30 mouse cellular contexts compared by ENCODE assay signal in the genomic region with DNA sequence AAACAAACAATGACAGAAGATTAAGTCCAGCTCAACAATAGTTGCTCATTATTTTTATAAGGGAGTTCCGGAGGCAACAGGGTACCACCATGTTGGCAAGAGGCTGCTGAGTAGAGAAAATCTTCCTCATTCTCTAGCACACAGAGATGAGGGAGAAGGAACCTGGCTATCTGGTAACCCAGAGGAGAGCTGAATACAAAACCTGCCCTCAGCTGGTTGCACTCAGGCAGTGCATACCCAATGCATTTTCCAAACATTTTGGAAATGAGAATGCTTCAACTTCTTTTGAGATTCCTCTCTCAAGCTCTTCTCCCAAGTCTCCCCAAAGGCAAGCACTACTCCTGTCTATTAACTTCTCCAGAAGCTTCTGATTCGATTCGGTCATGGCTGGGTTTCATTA. TPM values are rescaled to one million over a fixed set of nuclear protein-coding genes. Genes with fewer than 3 reads are reported as not detected.
DNase-seq lines count a peak whose midpoint lies in the region; ATAC-seq and TF ChIP-seq lines count a peak whose summit lies in the region.
"Had no signal": no experiment of that assay in that cellular context is flagged by ENCODE, and none has a peak within 500 bp of the region (broad histone marks: within the 10 kb centered on the region; RNA-seq: fewer than 3 reads in every experiment).

No protein-coding gene starts in this region.

- TF ChIP-seq CTCF in left cerebral cortex, adult 2 months (IDR thresholded peaks at IDR 0.05): peak; percentile 51
- peak; percentile 29 for TF ChIP-seq CTCF in midbrain, postnatal 0 days (IDR thresholded peaks at IDR 0.05)
- TF ChIP-seq CTCF in stomach, postnatal 0 days (IDR thresholded peaks at IDR 0.05; ENCODE audit: low read depth): peak; percentile 34

- TF ChIP-seq EP300 in stomach, postnatal 0 days (optimal IDR thresholded peaks at IDR 0.05): no peak

- intact Hi-C loops in left cerebral cortex, adult 2 months (cut with DNase I): loop anchor here (10.0 kb wide), 1 partner anchor 275 kb away; no protein-coding TSS in a partner anchor

- no peak overlapping the region for H3K27ac ChIP-seq in heart, embryonic 10.5 days
- no peak overlapping the region for H3K27ac ChIP-seq in left cerebral cortex, adult 2 months
- no peak overlapping the region for H3K27ac ChIP-seq in midbrain, postnatal 0 days (ENCODE audit: low read depth, low read length)
- no peak overlapping the region for H3K27ac ChIP-seq in midbrain, embryonic 11.5 days (ENCODE audit: low read depth, low read length)
- H3K27ac ChIP-seq in stomach, postnatal 0 days (replicated peaks): no peak overlapping the region
- H3K27ac ChIP-seq: embryonic facial prominence, embryonic 12.5 days; embryonic facial prominence, embryonic 15.5 days; heart, embryonic 15.5 days; hindbrain, embryonic 13.5 days had no signal

- H3K36me3 ChIP-seq in heart, embryonic 10.5 days: no peaks in the 10 kb centered on the region
- no peaks in the 10 kb centered on the region for H3K36me3 ChIP-seq in midbrain, postnatal 0 days (ENCODE audit: insufficient read depth, low read length)
- H3K36me3 ChIP-seq in midbrain, embryonic 11.5 days (ENCODE audit: control insufficient read depth, insufficient read depth, low read length): no peaks in the 10 kb centered on the region
- no peaks in the 10 kb centered on the region for H3K36me3 ChIP-seq in stomach, postnatal 0 days (ENCODE audit: control insufficient read depth, insufficient read depth, low read length)
- H3K36me3 ChIP-seq: embryonic facial prominence, embryonic 12.5 days; embryonic facial prominence, embryonic 15.5 days; G1E; heart, embryonic 12.5 days; heart, embryonic 15.5 days; hindbrain, embryonic 10.5 days; hindbrain, embryonic 13.5 days had no signal

- H3K4me2 ChIP-seq in midbrain, postnatal 0 days (ENCODE audit: low read depth, low read length, poor library complexity, severe bottlenecking): no peak overlapping the region
- H3K4me2 ChIP-seq in midbrain, embryonic 11.5 days: no peak overlapping the region
- H3K4me2 ChIP-seq in stomach, postnatal 0 days (replicated peaks; ENCODE audit: low read depth): no peak overlapping the region
- H3K4me2 ChIP-seq: embryonic facial prominence, embryonic 12.5 days; embryonic facial prominence, embryonic 15.5 days; heart, embryonic 12.5 days; heart, embryonic 15.5 days; hindbrain, embryonic 13.5 days had no signal

- no peak overlapping the region for H3K4me3 ChIP-seq in heart, embryonic 10.5 days
- no peak overlapping the region for H3K4me3 ChIP-seq in left cerebral cortex, adult 2 months
- H3K4me3 ChIP-seq in midbrain, postnatal 0 days (ENCODE audit: low read depth, low read length): no peak overlapping the region
- H3K4me3 ChIP-seq in midbrain, embryonic 11.5 days (ENCODE audit: low read depth, low read length): no peak overlapping the region
- H3K4me3 ChIP-seq in stomach, postnatal 0 days (ENCODE audit: low read depth, low read length): no peak overlapping the region
- H3K4me3 ChIP-seq: embryonic facial prominence, embryonic 12.5 days; embryonic facial prominence, embryonic 15.5 days; heart, embryonic 12.5 days; heart, embryonic 15.5 days; hindbrain, embryonic 10.5 days; hindbrain, embryonic 13.5 days had no signal

- ATAC-seq in midbrain, postnatal 0 days (ENCODE audit: low FRiP score): no peak
- no peak for ATAC-seq in midbrain, embryonic 11.5 days (ENCODE audit: low FRiP score)
- ATAC-seq in stomach, postnatal 0 days (ENCODE audit: low FRiP score, low TSS enrichment): no peak
- ATAC-seq: forebrain, embryonic 14.5 days; hindbrain, embryonic 16.5 days had no signal

- no peaks in the 10 kb centered on the region for H3K9me3 ChIP-seq in heart, embryonic 10.5 days
- no peaks in the 10 kb centered on the region for H3K9me3 ChIP-seq in midbrain, postnatal 0 days (ENCODE audit: low read length)
- no peaks in the 10 kb centered on the region for H3K9me3 ChIP-seq in midbrain, embryonic 11.5 days (ENCODE audit: control insufficient read depth, low read length)
- no peaks in the 10 kb centered on the region for H3K9me3 ChIP-seq in stomach, postnatal 0 days (ENCODE audit: control insufficient read depth, low read length)
- H3K9me3 ChIP-seq: embryonic facial prominence, embryonic 12.5 days; embryonic facial prominence, embryonic 15.5 days; heart, embryonic 12.5 days; heart, embryonic 15.5 days; hindbrain, embryonic 10.5 days; hindbrain, embryonic 13.5 days had no signal

- DNase-seq in heart, adult 11 months: peak; percentile 13
- no peak for DNase-seq in heart, embryonic 10.5 days (ENCODE audit: low spot score)
- DNase-seq in left cerebral cortex, adult 2 months (ENCODE audit: extremely low spot score in 1 of 2, low spot score in 2 of 2): no peak
- DNase-seq in left cerebral cortex, adult 18-20 months (ENCODE audit: low spot score in 2 of 2): no peak
- no peak for DNase-seq in midbrain, postnatal 0 days (ENCODE audit: low spot score)
- DNase-seq in midbrain, embryonic 11.5 days (ENCODE audit: low spot score, missing footprints): no peak
- no peak for DNase-seq in stomach, postnatal 0 days (ENCODE audit: low spot score)
- DNase-seq in embryo, embryonic 10.5 days (ENCODE audit: low spot score): no peak
- DNase-seq: adrenal gland, adult 2 months; adrenal gland, postnatal 14 days; B cell, adult 2 months; cerebellum, adult 11-12 months; cerebellum, adult 8-10 months; cerebellum, postnatal 10 days; cerebellum, postnatal 36 days; forebrain, postnatal 0 days; gastrocnemius, postnatal 10 days; gastrocnemius, postnatal 36 days; heart, postnatal 36 days had no signal

- no peaks in the 10 kb centered on the region for H3K27me3 ChIP-seq in heart, embryonic 10.5 days (ENCODE audit: insufficient read depth, poor library complexity, severe bottlenecking)
- no peaks in the 10 kb centered on the region for H3K27me3 ChIP-seq in midbrain, postnatal 0 days (ENCODE audit: insufficient read depth, low read length)
- no peaks in the 10 kb centered on the region for H3K27me3 ChIP-seq in midbrain, embryonic 11.5 days (ENCODE audit: control insufficient read depth, insufficient read depth, low read length)
- no peaks in the 10 kb centered on the region for H3K27me3 ChIP-seq in stomach, postnatal 0 days (ENCODE audit: control insufficient read depth, insufficient read depth, low read length)
- H3K27me3 ChIP-seq: CH12.LX; embryonic facial prominence, embryonic 12.5 days; embryonic facial prominence, embryonic 15.5 days; heart, embryonic 12.5 days; heart, embryonic 15.5 days; hindbrain, embryonic 13.5 days had no signal

- no peak overlapping the region for H3K9ac ChIP-seq in midbrain, postnatal 0 days (replicated peaks; ENCODE audit: low read length, poor library complexity, severe bottlenecking)
- H3K9ac ChIP-seq in midbrain, embryonic 11.5 days (ENCODE audit: low read length): no peak overlapping the region
- no peak overlapping the region for H3K9ac ChIP-seq in stomach, postnatal 0 days (ENCODE audit: low read length)
- H3K9ac ChIP-seq: embryonic facial prominence, embryonic 12.5 days; embryonic facial prominence, embryonic 15.5 days; forebrain, postnatal 0 days; heart, embryonic 12.5 days; heart, embryonic 15.5 days; hindbrain, embryonic 13.5 days had no signal

- H3K4me1 ChIP-seq in heart, embryonic 10.5 days: peaks cover 12% of the 10 kb centered on the region; the same call in 1 of the 2 replicates
- 0 out of 2 replicates have a peak, but pooled peaks cover 11% of the 10 kb centered on the region for H3K4me1 ChIP-seq in midbrain, postnatal 0 days (ENCODE audit: insufficient read depth, low read length)
- peaks cover 6% of the 10 kb centered on the region; the same call in 1 of the 2 replicates for H3K4me1 ChIP-seq in midbrain, embryonic 11.5 days (ENCODE audit: control insufficient read depth, insufficient read depth, low read length)
- H3K4me1 ChIP-seq in stomach, postnatal 0 days (replicated peaks; ENCODE audit: control insufficient read depth, insufficient read depth): no peaks in the 10 kb centered on the region

- WGBS in heart, embryonic 10.5 days: 82% methylated on average over 3 of the region's 3 CpGs
- WGBS in midbrain, postnatal 0 days: 88% methylated on average over 3 of the region's 3 CpGs
- 96% methylated on average over 3 of the region's 3 CpGs for WGBS in midbrain, embryonic 11.5 days
- WGBS in stomach, postnatal 0 days: 88% methylated on average over 3 of the region's 3 CpGs

RNA-seq across cellular contexts. Expression of a gene that starts 36.3 kb away (rescaled TPM):
- 5.8 and 6.6 TPM in 2 replicates for polyA plus RNA-seq in heart, embryonic 10.5 days (2016; fragmentation: Nextera tagmentation; extraction: Ambion mirVana)
- total RNA-seq in left cerebral cortex, adult 2 months (2021): 100 to 1,000 TPM; 163 to 182 TPM
- total RNA-seq in left cerebral cortex, adult 18-20 months (2021): 100 to 1,000 TPM; 162 to 170 TPM
- 27.4 and 29.1 TPM in 2 replicates for total RNA-seq in midbrain, postnatal 0 days (2014; rRNA removed)
- 9.7 and 10.9 TPM in 2 replicates for polyA plus RNA-seq in midbrain, postnatal 0 days (2015; fragmentation: Nextera tagmentation; extraction: Ambion mirVana)
- 6.8 and 7.7 TPM in 2 replicates for polyA plus RNA-seq in midbrain, embryonic 11.5 days (2014; fragmentation: Nextera tagmentation; extraction: Ambion mirVana)
- 2.3 and 2.9 TPM in 2 replicates for polyA plus RNA-seq in stomach, postnatal 0 days (2015; fragmentation: Nextera tagmentation; extraction: Ambion mirVana)
- total RNA-seq: CH12.LX; granulocyte monocyte progenitor cell, adult 5-6 weeks had no signal
- polyA plus RNA-seq: G1E had no signal
